Mouse (Mus musculus) liver, embryonic 14.5 days (tissue): ENCODE measurements around the gene Frmd4a. TPM values are rescaled to one million over a fixed set of nuclear protein-coding genes. Genes with fewer than 3 reads are reported as not detected.

Experiments used
- ATAC-seq: fragments of 200-750 bp; cut with Nextera tagmentation; 2 replicates; pipeline ENCODE4 v1.8.0; 2017; ENCODE audit warnings: moderate number of reproducible peaks, mild to moderate bottlenecking, moderate library complexity; ENCODE audit not compliant: insufficient read depth
- DNase-seq, 3 experiments: peaks; one replicate each; pipeline ENCODE4 v3.0.0-alpha.2; 2012 to 2013; ENCODE audit warnings: low read depth in 3 of 3, low spot score in 3 of 3
- H3K27ac ChIP-seq: fragments of 300-500 bp; sonication (generic); 2 replicates; pipeline ENCODE4 v1.5.1; 2014; ENCODE audit warnings: moderate library complexity, mild to moderate bottlenecking, control low read depth, inconsistent platforms
- H3K27me3 ChIP-seq: fragments of 300-500 bp; sonication (generic); 2 replicates; pipeline ENCODE4 v1.6.1; 2014; ENCODE audit warnings: mild to moderate bottlenecking, low read length, moderate library complexity; ENCODE audit not compliant: control insufficient read depth, insufficient read depth
- H3K36me3 ChIP-seq: fragments of 300-500 bp; sonication (generic); replicated peaks from 2 replicates; pipeline ENCODE4 v1.6.1; 2014; ENCODE audit warnings: low read depth; ENCODE audit not compliant: control insufficient read depth, insufficient read depth
- H3K4me1 ChIP-seq, 2 experiments: fragments of 200-500 bp in 1 of 2; fragments of 300-500 bp in 1 of 2; sonication (generic) in 1 of 2; replicated peaks; 2 replicates each; pipeline ENCODE4 v1.6.1; 2012 to 2014; ENCODE audit warnings: antibody characterized with exemption in 1 of 2, inconsistent platforms in 1 of 2, low read length in 1 of 2; ENCODE audit not compliant: control insufficient read depth in 2 of 2, insufficient read depth in 2 of 2
- H3K4me2 ChIP-seq: fragments of 300-500 bp; sonication (generic); 2 replicates; pipeline ENCODE4 v1.6.1; 2014; ENCODE audit warnings: low read depth, mild to moderate bottlenecking, control low read depth, moderate library complexity
- H3K4me3 ChIP-seq, 2 experiments: fragments of 200-500 bp in 1 of 2; fragments of 300-500 bp in 1 of 2; sonication (generic) in 1 of 2; 2 replicates each; pipeline ENCODE4 v1.5.1; 2012 to 2014; ENCODE audit warnings: low read depth in 2 of 2, low read length in 2 of 2, mild to moderate bottlenecking in 2 of 2, control low read depth in 1 of 2, inconsistent platforms in 1 of 2, moderate library complexity in 1 of 2; ENCODE audit not compliant: insufficient read depth in 1 of 2
- H3K9ac ChIP-seq: fragments of 300-500 bp; sonication (generic); replicated peaks from 2 replicates; pipeline ENCODE4 v1.6.1; 2014; ENCODE audit warnings: mild to moderate bottlenecking, control low read depth, moderate library complexity
- H3K9me3 ChIP-seq: fragments of 300-500 bp; sonication (generic); 2 replicates; pipeline ENCODE4 v1.6.1; 2016; ENCODE audit warnings: low read length, mixed read lengths; ENCODE audit not compliant: control insufficient read depth
- CTCF ChIP-seq: IDR thresholded peaks from 2 replicates; pipeline ENCODE4 v1.5.1; 2016; ENCODE audit warnings: antibody characterized with exemption, low read depth, control low read depth
- EP300 ChIP-seq: IDR thresholded peaks from 2 replicates; pipeline ENCODE4 v1.6.1; 2016; ENCODE audit warnings: antibody characterized with exemption, low read depth
- WGBS: fragments of 180-500 bp; shearing (Covaris S2); extraction: QIAGEN DNeasy Blood & Tissue Kit; methylation state at CpG from one replicate; pipeline ENCODE4 v1.1.7; 2014; ENCODE audit not compliant: insufficient replicate concordance; 5-methylcytosine and 5-hydroxymethylcytosine counted together
- polyA plus RNA-seq, 2 experiments: library from polyadenylated mRNA; depleted of rRNA in 1 of 2; stranded (reverse) in 1 of 2; unstranded in 1 of 2; fragments of >200 nt; fragmentation: Nextera tagmentation in 1 of 2; extraction: Ambion mirVana in 1 of 2; gene quantifications; 2 replicates each; pipeline versions ENCODE4 v1.2.1 to v1.2.3; 2012 to 2014

Gene Frmd4a
- polyA plus RNA-seq, 2 experiments = 11.0 to 11.2 TPM

DNA sequence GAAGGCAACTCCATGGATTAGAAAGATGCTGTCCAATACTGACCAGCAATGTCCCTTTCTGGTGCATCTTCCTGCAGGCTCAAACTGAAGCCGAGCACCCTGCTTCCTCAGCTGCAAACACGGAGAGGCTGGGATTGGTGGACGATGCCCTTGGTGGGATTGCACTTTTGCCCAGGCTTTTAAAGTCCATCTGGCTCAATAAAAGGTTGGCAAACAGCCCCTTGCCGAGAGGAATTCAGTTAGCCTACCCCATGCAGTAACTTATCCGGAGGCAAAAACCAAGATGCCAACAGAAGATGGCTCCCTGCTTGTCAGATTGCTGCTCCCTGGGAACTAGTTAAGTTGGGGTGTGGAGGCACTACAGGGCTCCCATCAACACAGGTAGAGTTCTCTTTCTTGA, 220.2 kb downstream of the Frmd4a start:
- no peak overlapping the region for H3K4me3 ChIP-seq
- no peaks in the 10 kb centered on the region for H3K9me3 ChIP-seq
- TF ChIP-seq CTCF (no peak), EP300 (no peak)
- no peak overlapping the region for H3K27ac ChIP-seq
- WGBS = 63% methylated on average over 5 of the region's 5 CpGs
- H3K9ac ChIP-seq = no peak overlapping the region
- H3K4me1 ChIP-seq = 0 out of 4 replicates have a peak, but pooled peaks cover 0 to 2% of the 10 kb centered on the region in 2 experiments
- ATAC-seq (no peak), DNase-seq (no peak)
- H3K36me3 ChIP-seq = no peaks in the 10 kb centered on the region
- no peak overlapping the region for H3K4me2 ChIP-seq
- H3K27me3 ChIP-seq = no peaks in the 10 kb centered on the region

GRCm38 (mm10) chr2:4249723-4250122, 232.2 kb downstream of the Frmd4a start:
- H3K9ac ChIP-seq = no peak overlapping the region
- 37% methylated on average over 6 of the region's 6 CpGs for WGBS
- DNase-seq (no peak), ATAC-seq (no peak)
- no peaks in the 10 kb centered on the region for H3K36me3 ChIP-seq
- no peak overlapping the region for H3K4me2 ChIP-seq
- no peaks in the 10 kb centered on the region for H3K27me3 ChIP-seq
- H3K4me1 ChIP-seq = no peaks in the 10 kb centered on the region
- H3K27ac ChIP-seq = no peak overlapping the region
- no peak for TF ChIP-seq EP300
- no peak for TF ChIP-seq CTCF
- no peak overlapping the region for H3K4me3 ChIP-seq
- no peaks in the 10 kb centered on the region for H3K9me3 ChIP-seq

DNA sequence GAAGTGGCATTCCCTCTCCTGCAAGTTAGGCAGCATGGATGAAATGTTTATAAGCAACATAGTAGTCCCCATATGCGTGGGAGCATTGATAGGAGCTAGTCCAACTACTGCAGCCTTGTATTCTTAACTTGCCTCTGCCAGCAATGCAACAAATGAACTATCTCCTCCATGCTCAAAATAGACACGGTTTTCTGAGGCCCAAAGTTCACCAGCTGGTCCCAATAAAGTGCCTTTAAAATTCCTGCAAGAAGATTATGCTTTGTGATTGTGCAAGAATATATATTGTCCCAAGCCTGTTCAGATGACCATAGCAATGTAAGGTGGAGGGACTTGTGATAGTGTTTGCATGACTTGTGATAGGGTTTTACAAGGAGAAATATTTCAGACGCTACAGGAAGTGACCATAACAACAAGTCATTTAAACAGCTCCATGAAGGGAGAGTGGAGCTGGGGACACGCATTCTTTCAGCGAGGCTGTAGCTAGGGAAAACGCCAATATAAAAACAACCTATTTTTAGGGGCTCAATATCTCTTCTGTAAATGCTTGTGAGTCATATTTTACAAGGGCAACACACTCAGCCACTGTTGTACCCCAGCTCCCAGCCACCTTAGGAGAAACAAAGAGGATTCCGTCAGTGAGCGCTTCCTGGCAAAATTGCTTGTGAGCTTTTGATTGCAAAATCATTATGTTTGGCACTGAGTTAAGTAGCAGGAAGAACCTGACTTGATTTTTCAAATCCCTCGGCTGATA, 235.2 kb downstream of the Frmd4a start:
- Histone ChIP-seq H3K9ac (no peak overlapping the region), H3K9me3 (no peaks in the 10 kb centered on the region), H3K36me3 (no peaks in the 10 kb centered on the region), H3K4me1 (no peaks in the 10 kb centered on the region), H3K4me2 (no peak overlapping the region), H3K4me3 (no peak overlapping the region), H3K27ac (no peak overlapping the region), H3K27me3 (no peaks in the 10 kb centered on the region)
- ATAC-seq (no peak), DNase-seq (no peak)
- 44% methylated on average over 9 of the region's 9 CpGs for WGBS
- TF ChIP-seq CTCF (no peak), EP300 (no peak)

DNA sequence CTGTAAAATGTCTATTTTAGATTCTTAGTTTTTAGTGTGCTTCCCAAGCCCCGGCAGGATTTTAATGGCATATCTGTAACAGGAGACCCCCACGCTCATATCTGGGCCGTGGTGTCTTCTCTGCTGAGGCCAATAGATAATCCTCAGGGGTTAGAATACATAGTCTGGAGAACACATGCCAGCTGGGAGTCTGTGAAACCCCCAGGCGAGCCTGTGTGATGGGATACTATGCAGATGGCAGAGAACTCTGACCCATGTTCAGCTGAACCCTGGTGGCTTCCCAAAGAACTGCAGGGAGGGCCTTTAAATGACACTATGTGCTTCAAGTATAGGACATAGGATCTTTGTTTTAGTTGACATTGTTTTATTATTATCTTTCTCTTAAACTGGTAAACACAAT, 235.8 kb downstream of the Frmd4a start:
- Histone ChIP-seq H3K4me2 (no peak overlapping the region), H3K36me3 (no peaks in the 10 kb centered on the region), H3K9me3 (no peaks in the 10 kb centered on the region), H3K4me3 (no peak overlapping the region), H3K4me1 (no peaks in the 10 kb centered on the region), H3K9ac (no peak overlapping the region), H3K27ac (no peak overlapping the region), H3K27me3 (no peaks in the 10 kb centered on the region)
- ATAC-seq = no peak
- TF ChIP-seq CTCF (peak; percentile 35; the same call in 1 of the 2 replicates), EP300 (no peak)
- WGBS = 33% methylated on average over 4 of the region's 4 CpGs
- no peak for DNase-seq

DNA sequence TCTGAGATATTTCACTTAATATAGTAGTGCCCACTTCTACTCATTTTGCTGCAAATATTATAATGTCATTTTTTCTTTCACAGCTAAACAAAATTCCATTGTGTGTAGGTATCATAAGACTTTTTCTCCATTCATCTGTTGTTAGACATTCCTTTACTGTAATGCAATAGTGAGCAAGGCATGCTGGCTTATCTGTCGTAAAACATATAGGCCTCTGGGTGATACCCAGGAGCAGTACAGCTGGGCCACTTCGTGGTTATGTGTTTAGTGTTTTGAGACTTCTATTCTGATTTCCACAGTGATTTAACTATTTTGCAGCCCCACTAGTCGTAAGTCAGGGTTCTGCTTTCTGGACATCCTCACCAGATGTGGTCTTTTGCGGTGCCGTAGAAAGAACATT, 236.6 kb downstream of the Frmd4a start:
- H3K9me3 ChIP-seq = no peaks in the 10 kb centered on the region
- TF ChIP-seq EP300 = no peak
- TF ChIP-seq CTCF = no peak
- no peaks in the 10 kb centered on the region for H3K27me3 ChIP-seq
- no peak overlapping the region for H3K4me2 ChIP-seq
- H3K9ac ChIP-seq = no peak overlapping the region
- H3K4me3 ChIP-seq = no peak overlapping the region
- no peaks in the 10 kb centered on the region for H3K36me3 ChIP-seq
- WGBS = 52% methylated on average over 5 of the region's 5 CpGs
- no peak overlapping the region for H3K27ac ChIP-seq
- no peak for DNase-seq
- H3K4me1 ChIP-seq = no peaks in the 10 kb centered on the region
- ATAC-seq = no peak
